Mouse (Mus musculus) small intestine, adult 2 months (tissue): ENCODE measurements at regions not wholly inside any gene's neighbourhood (a gene's known extent, or its start where the extent isn't known, plus 50 kb on each side); places are given as distances from the start of the nearest gene placed in this dataset.

Experiments used
- CTCF ChIP-seq: fragments of 200-500 bp; IDR thresholded peaks from 2 replicates; pipeline ENCODE4 v1.5.1; 2012; ENCODE audit warnings: low read depth, mild to moderate bottlenecking, control low read depth, inconsistent platforms, low read length, moderate library complexity, mixed read lengths; ENCODE audit not compliant: insufficient replicate concordance, insufficient read length; ENCODE audit errors: extremely low read depth
- POLR2A ChIP-seq: fragments of 200-500 bp; IDR thresholded peaks from 2 replicates; pipeline ENCODE4 v1.6.1; 2012; ENCODE audit warnings: low read depth, mild to moderate bottlenecking, control low read depth, inconsistent platforms, low read length, moderate library complexity

DNA sequence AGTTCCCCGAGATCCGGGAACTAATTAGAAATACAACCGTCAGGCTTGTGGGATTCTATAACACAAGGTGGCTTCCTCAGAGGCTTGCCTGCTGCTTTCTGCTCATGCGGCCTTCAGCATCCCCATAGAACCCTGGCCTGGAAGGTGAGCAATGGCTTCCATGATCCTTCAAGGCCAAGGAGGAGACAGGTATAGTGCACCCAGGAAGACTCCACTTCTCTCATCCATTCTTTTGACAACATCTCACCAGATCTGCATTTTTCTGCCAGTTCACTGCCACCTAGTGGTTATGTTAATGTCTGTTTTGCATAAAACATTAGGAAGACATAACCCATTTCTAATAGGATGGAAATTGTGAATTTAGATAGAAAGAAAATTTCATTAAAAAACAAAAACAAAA is 107.2 kb upstream of the L3mbtl4 start:
- TF ChIP-seq CTCF (no peak), POLR2A (no peak)
